Mouse (Mus musculus) midbrain, postnatal 0 days (tissue): ENCODE results near the gene Anks1. TPM values are rescaled to one million over a fixed set of nuclear protein-coding genes. Genes with fewer than 3 reads are reported as not detected.

Experiments
- ATAC-seq: fragments of 200-750 bp; cut with Nextera tagmentation; 2 replicates; pipeline ENCODE4 v1.8.0; 2017; ENCODE audit warnings: moderate number of reproducible peaks, mild to moderate bottlenecking, moderate TSS enrichment, moderate library complexity; ENCODE audit not compliant: low FRiP score
- DNase-seq: peaks from one replicate; pipeline ENCODE4 v3.0.0-alpha.2; 2015; ENCODE audit warnings: low spot score
- H3K27ac ChIP-seq: fragments of 300-500 bp; sonication (generic); 2 replicates; pipeline ENCODE4 v1.5.1; 2014; ENCODE audit warnings: low read depth, mild to moderate bottlenecking, low read length, mixed read lengths
- H3K27me3 ChIP-seq: fragments of 300-500 bp; sonication (generic); 2 replicates; pipeline ENCODE4 v1.6.1; 2014; ENCODE audit warnings: low read length, control low read depth, mixed read lengths; ENCODE audit not compliant: insufficient read depth
- H3K36me3 ChIP-seq: fragments of 300-500 bp; sonication (generic); 2 replicates; pipeline ENCODE4 v1.6.1; 2014; ENCODE audit warnings: low read length, control low read depth, mixed read lengths; ENCODE audit not compliant: insufficient read depth
- H3K4me1 ChIP-seq: fragments of 300-500 bp; sonication (generic); 2 replicates; pipeline ENCODE4 v1.6.1; 2014; ENCODE audit warnings: mild to moderate bottlenecking, control low read depth, antibody characterized with exemption, low read length, mixed read lengths; ENCODE audit not compliant: insufficient read depth
- H3K4me2 ChIP-seq: fragments of 300-500 bp; sonication (generic); 2 replicates; pipeline ENCODE4 v1.6.1; 2014; ENCODE audit warnings: low read depth, mild to moderate bottlenecking, low read length, mixed read lengths; ENCODE audit not compliant: poor library complexity, severe bottlenecking
- H3K4me3 ChIP-seq: fragments of 300-500 bp; sonication (generic); 2 replicates; pipeline ENCODE4 v1.5.1; 2014; ENCODE audit warnings: low read depth, mild to moderate bottlenecking, low read length, moderate library complexity
- H3K9ac ChIP-seq: fragments of 300-500 bp; sonication (generic); replicated peaks from 2 replicates; pipeline ENCODE4 v1.6.1; 2014; ENCODE audit warnings: mild to moderate bottlenecking, low read length, moderate library complexity, mixed read lengths; ENCODE audit not compliant: poor library complexity, severe bottlenecking
- H3K9me3 ChIP-seq: fragments of 300-500 bp; sonication (generic); 2 replicates; pipeline ENCODE4 v1.6.1; 2016; ENCODE audit warnings: low read length, control low read depth
- CTCF ChIP-seq: IDR thresholded peaks from 2 replicates; pipeline ENCODE4 v1.5.1; 2016; ENCODE audit warnings: antibody characterized with exemption, mild to moderate bottlenecking
- WGBS: fragments of 180-500 bp; shearing (Covaris S2); extraction: QIAGEN DNeasy Blood & Tissue Kit; methylation state at CpG from one replicate; pipeline ENCODE4 v1.1.7; 2014; 5-methylcytosine and 5-hydroxymethylcytosine counted together
- polyA plus RNA-seq: library from polyadenylated mRNA; unstranded; fragments of >200 nt; fragmentation: Nextera tagmentation; extraction: Ambion mirVana; gene quantifications from 2 replicates; pipeline ENCODE4 v1.2.1, GENCODE M21; 2015
- total RNA-seq: library from RNA; depleted of rRNA; stranded (reverse); fragments of >200 nt; gene quantifications from 2 replicates; pipeline ENCODE4 v1.2.3, GENCODE M21; 2014

The Anks1 gene
- total and polyA plus RNA-seq, 2 experiments from 2014 or later = 44.1 to 109 TPM

- Histone ChIP-seq H3K9me3 (no peaks in the 10 kb centered on the region), H3K4me3 (peak overlapping the region; percentile 2; the same call in 1 of the 2 replicates), H3K4me1 (peaks cover under 1% of the 10 kb centered on the region; the same call in 1 of the 2 replicates), H3K27me3 (no peaks in the 10 kb centered on the region), H3K4me2 (peak overlapping the region; percentile 26), H3K9ac (0 out of 2 replicates have a peak overlapping the region, but pooled peaks have one; percentile 0), H3K27ac (peak overlapping the region; percentile 2; the same call in 1 of the 2 replicates), H3K36me3 (peaks cover 20% of the 10 kb centered on the region)
- 34% methylated on average over 27 of the region's 27 CpGs for WGBS
- DNase-seq (no peak), ATAC-seq (no peak)
- TF ChIP-seq CTCF = no peak
Measured at GRCm38 (mm10) chr17:28007857-28008564, 98.9 kb downstream of the Anks1 start.

GRCm38 (mm10) chr17:28008565-28008981 lies 99.5 kb downstream of the Anks1 start:
- 71% methylated on average over 8 of the region's 8 CpGs for WGBS
- no peaks in the 10 kb centered on the region for H3K27me3 ChIP-seq
- no peak overlapping the region for H3K9ac ChIP-seq
- H3K9me3 ChIP-seq = no peaks in the 10 kb centered on the region
- peaks cover 6% of the 10 kb centered on the region; the same call in 1 of the 2 replicates for H3K4me1 ChIP-seq
- H3K27ac ChIP-seq = no peak overlapping the region
- H3K4me3 ChIP-seq = peak overlapping the region; percentile 2; the same call in 1 of the 2 replicates
- no peak for DNase-seq
- H3K36me3 ChIP-seq = peaks cover 20% of the 10 kb centered on the region
- no peak for TF ChIP-seq CTCF
- peak overlapping the region; percentile 18; the same call in 1 of the 2 replicates for H3K4me2 ChIP-seq
- no peak for ATAC-seq

- WGBS = 80% methylated on average over 10 of the region's 10 CpGs
- Histone ChIP-seq H3K36me3 (peaks cover 18% of the 10 kb centered on the region), H3K27me3 (no peaks in the 10 kb centered on the region), H3K9ac (no peak overlapping the region), H3K4me2 (0 out of 2 replicates have a peak overlapping the region, but pooled peaks have one; percentile 18), H3K4me1 (peaks cover 8% of the 10 kb centered on the region; the same call in 1 of the 2 replicates), H3K4me3 (no peak overlapping the region), H3K9me3 (no peaks in the 10 kb centered on the region), H3K27ac (no peak overlapping the region)
- ATAC-seq (no peak), DNase-seq (no peak)
- no peak for TF ChIP-seq CTCF
Measured at GRCm38 (mm10) chr17:28009066-28009715, 100.1 kb downstream of the Anks1 start.

- H3K27me3 ChIP-seq = no peaks in the 10 kb centered on the region
- no peak for ATAC-seq
- H3K27ac ChIP-seq = no peak overlapping the region
- no peak for TF ChIP-seq CTCF
- H3K9ac ChIP-seq = no peak overlapping the region
- H3K36me3 ChIP-seq = peaks cover 18% of the 10 kb centered on the region
- no peak for DNase-seq
- peaks cover 8% of the 10 kb centered on the region; the same call in 1 of the 2 replicates for H3K4me1 ChIP-seq
- H3K4me2 ChIP-seq = 0 out of 2 replicates have a peak overlapping the region, but pooled peaks have one; percentile 1
- 89% methylated on average over 7 of the region's 7 CpGs for WGBS
- H3K9me3 ChIP-seq = no peaks in the 10 kb centered on the region
- H3K4me3 ChIP-seq = no peak overlapping the region
Measured at GRCm38 (mm10) chr17:28009716-28010114, 100.6 kb downstream of the Anks1 start.

- no peak overlapping the region for H3K4me3 ChIP-seq
- peaks cover 8% of the 10 kb centered on the region; the same call in 1 of the 2 replicates for H3K4me1 ChIP-seq
- no peak for DNase-seq
- WGBS = 97% methylated on average over 2 of the region's 2 CpGs
- TF ChIP-seq CTCF = no peak
- no peak overlapping the region for H3K4me2 ChIP-seq
- no peaks in the 10 kb centered on the region for H3K9me3 ChIP-seq
- peaks cover 18% of the 10 kb centered on the region for H3K36me3 ChIP-seq
- no peaks in the 10 kb centered on the region for H3K27me3 ChIP-seq
- ATAC-seq = no peak
- H3K27ac ChIP-seq = no peak overlapping the region
- no peak overlapping the region for H3K9ac ChIP-seq
Measured at GRCm38 (mm10) chr17:28010925-28011324, 101.8 kb downstream of the Anks1 start.

GRCm38 (mm10) chr17:28012851-28013250 lies 103.7 kb downstream of the Anks1 start:
- H3K4me1 ChIP-seq = peaks cover 8% of the 10 kb centered on the region; the same call in 1 of the 2 replicates
- peak overlapping the region; percentile 32 for H3K4me2 ChIP-seq
- H3K27me3 ChIP-seq = no peaks in the 10 kb centered on the region
- no peak overlapping the region for H3K9ac ChIP-seq
- no peaks in the 10 kb centered on the region for H3K9me3 ChIP-seq
- 57% methylated on average over 6 of the region's 6 CpGs for WGBS
- peaks cover 16% of the 10 kb centered on the region for H3K36me3 ChIP-seq
- DNase-seq (no peak), ATAC-seq (no peak)
- TF ChIP-seq CTCF = no peak
- H3K4me3 ChIP-seq = no peak overlapping the region
- H3K27ac ChIP-seq = peak overlapping the region; percentile 55
